26 mouse cellular contexts compared by ENCODE assay signal in genomic region chr8:116616369-116616768, GRCm38 (mm10).
DNase-seq lines count a peak whose midpoint lies in the region; ATAC-seq and TF ChIP-seq lines count a peak whose summit lies in the region.
"Had no signal": no experiment of that assay in that cellular context is flagged by ENCODE, and none has a peak within 500 bp of the region (broad histone marks: within the 10 kb centered on the region; RNA-seq: fewer than 3 reads in every experiment).

No protein-coding gene starts in this region.

- no peak for TF ChIP-seq CTCF in CH12.LX (conservative IDR thresholded peaks at IDR 0.05 in 1 of 2, IDR thresholded peaks at IDR 0.05 in 1 of 2; ENCODE audit: low read depth in 2 of 2, low read length in 2 of 2)
- TF ChIP-seq CTCF in embryonic fibroblast, embryonic 13.5 days (IDR thresholded peaks at IDR 0.05; ENCODE audit: borderline replicate concordance, insufficient read depth, low read length), result 0 out of 2 replicates have a peak, but pooled peaks have one; percentile 7

- H3K9ac ChIP-seq in heart, embryonic 12.5 days, result no peak overlapping the region
- H3K9ac ChIP-seq in CH12.LX (ENCODE audit: insufficient read depth, low read depth), result no peak overlapping the region
- H3K9ac ChIP-seq: embryonic facial prominence, embryonic 12.5 days; forebrain, embryonic 12.5 days had no signal

- H3K4me3 ChIP-seq in heart, embryonic 12.5 days, result no peak overlapping the region
- H3K4me3 ChIP-seq in CH12.LX (replicated peaks in 1 of 3; ENCODE audit: low read depth in 2 of 3, low read length in 2 of 3, poor library complexity in 1 of 3), result peak overlapping the region in 1 of 3 experiments; percentile 52
- no peak overlapping the region for H3K4me3 ChIP-seq in embryonic fibroblast, embryonic 13.5 days (ENCODE audit: insufficient read depth, low read length)
- H3K4me3 ChIP-seq: embryonic facial prominence, embryonic 10.5 days; embryonic facial prominence, embryonic 12.5 days; erythroblast, embryonic 14.5 days; forebrain, embryonic 10.5 days; forebrain, embryonic 12.5 days had no signal

- DNase-seq in heart, adult 11 months, result peak; percentile 51
- DNase-seq in CH12.LX (ENCODE audit: extremely low read depth), result no peak
- no peak for DNase-seq in right cerebral cortex, postnatal 25 days
- DNase-seq in lung, postnatal 4 days, result no peak
- DNase-seq: adrenal gland, adult 8-10 months; adrenal gland, postnatal 14 days; adrenal gland, postnatal 36 days; B cell, adult 2 months; cerebellum, adult 11-12 months; cerebellum, adult 2 months; cerebellum, adult 9-10 months; cerebellum, postnatal 10 days; cerebellum, postnatal 25 days had no signal

- H3K4me1 ChIP-seq in heart, embryonic 12.5 days (replicated peaks), result peaks cover 10% of the 10 kb centered on the region
- H3K4me1 ChIP-seq in CH12.LX (ENCODE audit: control insufficient read depth in 1 of 2, insufficient read depth in 2 of 2), result peaks cover 17 to 64% of the 10 kb centered on the region in 2 experiments
- H3K4me1 ChIP-seq in embryonic fibroblast, embryonic 13.5 days (ENCODE audit: control insufficient read depth, insufficient read depth, low read length), result 0 out of 2 replicates have a peak, but pooled peaks cover 4% of the 10 kb centered on the region
- H3K4me1 ChIP-seq: forebrain, embryonic 10.5 days had no signal

- H3K27ac ChIP-seq in heart, embryonic 12.5 days (ENCODE audit: poor library complexity, severe bottlenecking), result no peak overlapping the region
- H3K27ac ChIP-seq in CH12.LX (ENCODE audit: insufficient read depth, low read depth), result peak overlapping the region; percentile 39; the same call in 1 of the 2 replicates
- no peak overlapping the region for H3K27ac ChIP-seq in embryonic fibroblast, embryonic 13.5 days (ENCODE audit: insufficient read depth, low read length)
- H3K27ac ChIP-seq: embryonic facial prominence, embryonic 10.5 days; embryonic facial prominence, embryonic 12.5 days; forebrain, embryonic 10.5 days; forebrain, embryonic 12.5 days had no signal

- no peak for ATAC-seq in heart, embryonic 12.5 days (ENCODE audit: insufficient number of reproducible peaks, low FRiP score)
- ATAC-seq: activated CD4-positive, CD25-positive, alpha-beta regulatory T cell, adult 4 months; CD4-positive, CD25-positive, alpha-beta regulatory T cell, adult 4 months; forebrain, embryonic 14.5 days; forebrain, embryonic 16.5 days; Patski had no signal

- no peaks in the 10 kb centered on the region for H3K79me2 ChIP-seq in CH12.LX (replicated peaks; ENCODE audit: control insufficient read depth, extremely low read depth, insufficient read depth, poor library complexity, severe bottlenecking)

- in situ Hi-C loops in CH12.LX (cut with MboI; ENCODE audit: low pct_ligation_motif_present, low pct_unique_long_range_greater_than_20kb, low sequenced_read_pairs), result no loop called here

- no peak for TF ChIP-seq POLR2A in CH12.LX (IDR thresholded peaks at IDR 0.05; ENCODE audit: low read depth, low read length)
- no peak for TF ChIP-seq POLR2A in embryonic fibroblast, embryonic 13.5 days (IDR thresholded peaks at IDR 0.05; ENCODE audit: low read depth, low read length)

- no peak for TF ChIP-seq RAD21 in CH12.LX (IDR thresholded peaks at IDR 0.05; ENCODE audit: low read depth, low read length)

- no peaks in the 10 kb centered on the region for H3K9me3 ChIP-seq in heart, embryonic 12.5 days (replicated peaks)
- H3K9me3 ChIP-seq in CH12.LX (replicated peaks; ENCODE audit: low read length), result no peaks in the 10 kb centered on the region
- H3K9me3 ChIP-seq: embryonic facial prominence, embryonic 10.5 days; embryonic facial prominence, embryonic 12.5 days; forebrain, embryonic 10.5 days; forebrain, embryonic 12.5 days had no signal

- peaks cover 5% of the 10 kb centered on the region; the same call in 1 of the 2 replicates for H3K27me3 ChIP-seq in heart, embryonic 12.5 days (replicated peaks)
- H3K27me3 ChIP-seq in CH12.LX (replicated peaks), result no peaks in the 10 kb centered on the region
- H3K27me3 ChIP-seq: embryonic facial prominence, embryonic 12.5 days; forebrain, embryonic 12.5 days; Patski had no signal

- no peak for TF ChIP-seq EP300 in CH12.LX (IDR thresholded peaks at IDR 0.05; ENCODE audit: low read length)

- H3K36me3 ChIP-seq in heart, embryonic 12.5 days, result no peaks in the 10 kb centered on the region
- peaks cover 0 to 41% of the 10 kb centered on the region in 2 experiments for H3K36me3 ChIP-seq in CH12.LX (replicated peaks in 1 of 2; ENCODE audit: control insufficient read depth in 1 of 2, insufficient read depth in 1 of 2, low read length in 1 of 2)
- H3K36me3 ChIP-seq: embryonic facial prominence, embryonic 10.5 days; embryonic facial prominence, embryonic 12.5 days; forebrain, embryonic 10.5 days; forebrain, embryonic 12.5 days; G1E had no signal

- no peak overlapping the region for H3K4me2 ChIP-seq in heart, embryonic 12.5 days
- H3K4me2 ChIP-seq in CH12.LX (ENCODE audit: insufficient read depth, low read depth, poor library complexity, severe bottlenecking), result no peak overlapping the region
- H3K4me2 ChIP-seq: embryonic facial prominence, embryonic 12.5 days; forebrain, embryonic 12.5 days had no signal

- dilution Hi-C loops in CH12.LX (cut with MboI; ENCODE audit: extremely low pct_ligation_motif_present, extremely low pct_unique_long_range_greater_than_20kb, low sequenced_read_pairs), result no loop called here

TF ChIP-seq in CH12.LX, 34 proteins besides CTCF, POLR2A, EP300 and RAD21:
- TF ChIP-seq MAFK (IDR thresholded peaks at IDR 0.05; ENCODE audit: insufficient replicate concordance, low read length), result peak; percentile 73
- no peak for TF ChIP-seq GABPA (IDR thresholded peaks at IDR 0.05; ENCODE audit: insufficient replicate concordance, low read depth, low read length)
